Mouse (Mus musculus) mammary gland, adult 2 months (tissue): ENCODE results near the gene Hes6. TPM values are rescaled to one million over a fixed set of nuclear protein-coding genes. Genes with fewer than 3 reads are reported as not detected.

Experiments
- polyA plus RNA-seq: library from polyadenylated mRNA; depleted of rRNA; stranded (reverse); fragments of >200 nt; gene quantifications from 2 replicates; pipeline ENCODE4 v1.2.3, GENCODE M21; 2012; ENCODE audit warnings: low replicate concordance; rRNA removed

The Hes6 gene
- polyA plus RNA-seq: 32.4 and 59.6 TPM in 2 replicates

GRCm38 (mm10) chr1:91413898-91414594 lies at the start of gene Hes6:
TSS of gene Hes6 (minus strand) at chr1:91414038.

GRCm38 (mm10) chr1:91459059-91459809 lies 45.4 kb upstream of the Hes6 start, which contains the start of gene Per2:
TSS of gene Per2 (minus strand) at chr1:91459324.

GRCm38 (mm10) chr1:91398260-91399062 lies 15.4 kb downstream of the Hes6 start, which contains the start of gene Ilkap:
TSS of gene Ilkap (minus strand) at chr1:91398815.

GRCm38 (mm10) chr1:91366215-91367108 lies 47.4 kb downstream of the Hes6 start, which contains the start of gene Erfe:
TSS of gene Erfe (plus strand) at chr1:91366430.

Other genes with a start within 250 kb of the Hes6 start
- gene Ramp1, start 234.2 kb downstream of the Hes6 start, polyA plus RNA-seq: 20.0 and 37.1 TPM in 2 replicates
- gene Ube2f, start 163.7 kb downstream of the Hes6 start, polyA plus RNA-seq: 33.9 and 55.3 TPM in 2 replicates
- gene Scly, start 115.7 kb downstream of the Hes6 start, polyA plus RNA-seq: 22.5 and 30.5 TPM in 2 replicates
- gene Espnl, start 92.0 kb downstream of the Hes6 start, polyA plus RNA-seq: 0.09 and 0.39 TPM in 2 replicates
- gene Klhl30, start 63.0 kb downstream of the Hes6 start, polyA plus RNA-seq: 0.49 and 20.0 TPM in 2 replicates
- 0.16 and 0.37 TPM in 2 replicates for gene Erfe, start 47.6 kb downstream of the Hes6 start, polyA plus RNA-seq
- gene Ilkap, start 15.2 kb downstream of the Hes6 start, polyA plus RNA-seq: 49.6 and 53.5 TPM in 2 replicates
- 10.6 TPM in 2 replicates for gene Per2, start 45.3 kb upstream of the Hes6 start, polyA plus RNA-seq
- 4.7 and 5.7 TPM in 2 replicates for gene Traf3ip1, start 80.6 kb upstream of the Hes6 start, polyA plus RNA-seq
- 6.4 and 10.7 TPM in 2 replicates for gene Asb1, start 126.5 kb upstream of the Hes6 start, polyA plus RNA-seq